Mouse (Mus musculus): Measurements from ENCODE around the gene N4bp2l1. TPM values are rescaled to one million over a fixed set of nuclear protein-coding genes. Genes with fewer than 3 reads are reported as not detected.

The N4bp2l1 gene
- polyA plus RNA-seq, 1 experiment from 2014 or later = 8.6 TPM

- H3K4me2 ChIP-seq (ENCODE audit: low read length) = no peak overlapping the region
- no peak overlapping the region for H3K4me3 ChIP-seq (replicated peaks; ENCODE audit: low read depth, low read length)
- no peak for TF ChIP-seq CTCF (IDR thresholded peaks at IDR 0.05; ENCODE audit: low read depth)
- DNase-seq (ENCODE audit: low spot score) (no peak), ATAC-seq (replicated peaks; ENCODE audit: low FRiP score, low read depth) (no peak)
- no peaks in the 10 kb centered on the region for H3K9me3 ChIP-seq (replicated peaks; ENCODE audit: low read length)
- H3K9ac ChIP-seq (ENCODE audit: low read depth, low read length) = no peak overlapping the region
- H3K27me3 ChIP-seq (ENCODE audit: insufficient read depth, low read length) = no peaks in the 10 kb centered on the region
- H3K27ac ChIP-seq = no peak overlapping the region
- 95% methylated on average over 5 of the region's 5 CpGs for WGBS
- no peaks in the 10 kb centered on the region for H3K4me1 ChIP-seq (replicated peaks; ENCODE audit: insufficient read depth, low read length)
- peaks cover 20% of the 10 kb centered on the region; the same call in 1 of the 2 replicates for H3K36me3 ChIP-seq (ENCODE audit: insufficient read depth, low read length)
Measured at GRCm38 (mm10) chr5:150560851-150561250, 36.1 kb downstream of the N4bp2l1 start.

GRCm38 (mm10) chr5:150559519-150560103 lies 37.4 kb downstream of the N4bp2l1 start:
- DNase-seq (ENCODE audit: low spot score) (no peak), ATAC-seq (replicated peaks; ENCODE audit: low FRiP score, low read depth) (no peak)
- no peaks in the 10 kb centered on the region for H3K4me1 ChIP-seq (replicated peaks; ENCODE audit: insufficient read depth, low read length)
- no peak overlapping the region for H3K4me3 ChIP-seq (replicated peaks; ENCODE audit: low read depth, low read length)
- H3K9me3 ChIP-seq (replicated peaks; ENCODE audit: low read length) = no peaks in the 10 kb centered on the region
- peaks cover 17% of the 10 kb centered on the region; the same call in 1 of the 2 replicates for H3K36me3 ChIP-seq (ENCODE audit: insufficient read depth, low read length)
- H3K9ac ChIP-seq (ENCODE audit: low read depth, low read length) = no peak overlapping the region
- H3K27ac ChIP-seq = no peak overlapping the region
- TF ChIP-seq CTCF (IDR thresholded peaks at IDR 0.05; ENCODE audit: low read depth) = no peak
- WGBS = 93% methylated on average over 6 of the region's 6 CpGs
- no peak overlapping the region for H3K4me2 ChIP-seq (ENCODE audit: low read length)
- no peaks in the 10 kb centered on the region for H3K27me3 ChIP-seq (ENCODE audit: insufficient read depth, low read length)

GRCm38 (mm10) chr5:150551637-150552036 lies 45.4 kb downstream of the N4bp2l1 start:
- peaks cover 11% of the 10 kb centered on the region; the same call in 1 of the 2 replicates for H3K36me3 ChIP-seq (ENCODE audit: insufficient read depth, low read length)
- H3K9ac ChIP-seq (ENCODE audit: low read depth, low read length) = no peak overlapping the region
- peak; percentile 61 for TF ChIP-seq CTCF (IDR thresholded peaks at IDR 0.05; ENCODE audit: low read depth)
- H3K4me1 ChIP-seq (replicated peaks; ENCODE audit: insufficient read depth, low read length) = no peaks in the 10 kb centered on the region
- no peaks in the 10 kb centered on the region for H3K9me3 ChIP-seq (replicated peaks; ENCODE audit: low read length)
- H3K27me3 ChIP-seq (ENCODE audit: insufficient read depth, low read length) = no peaks in the 10 kb centered on the region
- no peak overlapping the region for H3K4me3 ChIP-seq (replicated peaks; ENCODE audit: low read depth, low read length)
- no peak for ATAC-seq (replicated peaks; ENCODE audit: low FRiP score, low read depth)
- whole genome bisulfite sequencing = 43% methylated on average over 3 of the region's 3 CpGs
- H3K4me2 ChIP-seq (ENCODE audit: low read length) = no peak overlapping the region
- peak; percentile 68 for DNase-seq (ENCODE audit: low spot score)
- no peak overlapping the region for H3K27ac ChIP-seq

- no peak for DNase-seq (ENCODE audit: low spot score)
- no peaks in the 10 kb centered on the region for H3K9me3 ChIP-seq (replicated peaks; ENCODE audit: low read length)
- H3K4me1 ChIP-seq (replicated peaks; ENCODE audit: insufficient read depth, low read length) = no peaks in the 10 kb centered on the region
- H3K4me3 ChIP-seq (replicated peaks; ENCODE audit: low read depth, low read length) = no peak overlapping the region
- H3K36me3 ChIP-seq (ENCODE audit: insufficient read depth, low read length) = no peaks in the 10 kb centered on the region
- H3K9ac ChIP-seq (ENCODE audit: low read depth, low read length) = no peak overlapping the region
- no peak for TF ChIP-seq CTCF (IDR thresholded peaks at IDR 0.05; ENCODE audit: low read depth)
- ATAC-seq (replicated peaks; ENCODE audit: low FRiP score, low read depth) = no peak
- 76% methylated on average over 2 of the region's 2 CpGs for WGBS
- no peak overlapping the region for H3K27ac ChIP-seq
- no peak overlapping the region for H3K4me2 ChIP-seq (ENCODE audit: low read length)
- H3K27me3 ChIP-seq (ENCODE audit: insufficient read depth, low read length) = no peaks in the 10 kb centered on the region
Measured at GRCm38 (mm10) chr5:150543184-150543583, 53.8 kb downstream of the N4bp2l1 start.

- no peaks in the 10 kb centered on the region for H3K27me3 ChIP-seq (ENCODE audit: insufficient read depth, low read length)
- TF ChIP-seq CTCF (IDR thresholded peaks at IDR 0.05; ENCODE audit: low read depth) = no peak
- H3K4me2 ChIP-seq (ENCODE audit: low read length) = no peak overlapping the region
- WGBS = 95% methylated on average over 1 of the region's 1 CpGs
- no peak overlapping the region for H3K27ac ChIP-seq
- no peak for ATAC-seq (replicated peaks; ENCODE audit: low FRiP score, low read depth)
- DNase-seq (ENCODE audit: low spot score) = no peak
- H3K36me3 ChIP-seq (ENCODE audit: insufficient read depth, low read length) = no peaks in the 10 kb centered on the region
- H3K9ac ChIP-seq (ENCODE audit: low read depth, low read length) = no peak overlapping the region
- H3K4me3 ChIP-seq (replicated peaks; ENCODE audit: low read depth, low read length) = no peak overlapping the region
- H3K9me3 ChIP-seq (replicated peaks; ENCODE audit: low read length) = no peaks in the 10 kb centered on the region
- no peaks in the 10 kb centered on the region for H3K4me1 ChIP-seq (replicated peaks; ENCODE audit: insufficient read depth, low read length)
Measured at GRCm38 (mm10) chr5:150541302-150541701, 55.7 kb downstream of the N4bp2l1 start.

GRCm38 (mm10) chr5:150525239-150525638 lies 71.7 kb downstream of the N4bp2l1 start:
- ATAC-seq (replicated peaks; ENCODE audit: low FRiP score, low read depth) = no peak
- 85% methylated on average over 2 of the region's 2 CpGs for WGBS
- no peak overlapping the region for H3K9ac ChIP-seq (ENCODE audit: low read depth, low read length)
- H3K9me3 ChIP-seq (replicated peaks; ENCODE audit: low read length) = no peaks in the 10 kb centered on the region
- DNase-seq (ENCODE audit: low spot score) = no peak
- 0 out of 2 replicates have a peak, but pooled peaks have one; percentile 14 for TF ChIP-seq CTCF (IDR thresholded peaks at IDR 0.05; ENCODE audit: low read depth)
- 0 out of 2 replicates have a peak, but pooled peaks cover 1% of the 10 kb centered on the region for H3K36me3 ChIP-seq (ENCODE audit: insufficient read depth, low read length)
- H3K27me3 ChIP-seq (ENCODE audit: insufficient read depth, low read length) = no peaks in the 10 kb centered on the region
- no peak overlapping the region for H3K27ac ChIP-seq
- no peaks in the 10 kb centered on the region for H3K4me1 ChIP-seq (replicated peaks; ENCODE audit: insufficient read depth, low read length)
- no peak overlapping the region for H3K4me3 ChIP-seq (replicated peaks; ENCODE audit: low read depth, low read length)
- no peak overlapping the region for H3K4me2 ChIP-seq (ENCODE audit: low read length)

GRCm38 (mm10) chr5:150522867-150523234 lies 74.1 kb downstream of the N4bp2l1 start:
- ATAC-seq (replicated peaks; ENCODE audit: low FRiP score, low read depth) (no peak), DNase-seq (ENCODE audit: low spot score) (no peak)
- H3K9me3 ChIP-seq (replicated peaks; ENCODE audit: low read length) = no peaks in the 10 kb centered on the region
- H3K27me3 ChIP-seq (ENCODE audit: insufficient read depth, low read length) = no peaks in the 10 kb centered on the region
- WGBS = 7% methylated on average over 11 of the region's 11 CpGs
- peak overlapping the region; percentile 70; the same call in 1 of the 2 replicates for H3K27ac ChIP-seq
- peak overlapping the region; percentile 93 for H3K9ac ChIP-seq (ENCODE audit: low read depth, low read length)
- no peak for TF ChIP-seq CTCF (IDR thresholded peaks at IDR 0.05; ENCODE audit: low read depth)
- no peaks in the 10 kb centered on the region for H3K4me1 ChIP-seq (replicated peaks; ENCODE audit: insufficient read depth, low read length)
- H3K4me3 ChIP-seq (replicated peaks; ENCODE audit: low read depth, low read length) = peak overlapping the region; percentile 84
- peak overlapping the region; percentile 64 for H3K4me2 ChIP-seq (ENCODE audit: low read length)
- H3K36me3 ChIP-seq (ENCODE audit: insufficient read depth, low read length) = no peaks in the 10 kb centered on the region

Measured in kidney, postnatal 0 days (tissue).